Mouse (Mus musculus) ES-Bruce4 (cell line): ENCODE measurements around the gene Racgap1.

Source experiments
- CTCF ChIP-seq: IDR thresholded peaks from one replicate; pipeline ENCODE4 v1.8.1; 2011; ENCODE audit warnings: low read depth, low read length
- EP300 ChIP-seq: IDR thresholded peaks from 2 replicates; pipeline ENCODE4 v1.6.1; 2011; ENCODE audit warnings: low read depth, low read length; ENCODE audit not compliant: insufficient read depth
- POLR2A ChIP-seq: IDR thresholded peaks from one replicate; pipeline ENCODE4 v1.8.1; 2011; ENCODE audit warnings: low read length; ENCODE audit not compliant: insufficient read depth

- no peak for TF ChIP-seq CTCF
- TF ChIP-seq EP300: no peak
- no peak for TF ChIP-seq POLR2A
These were observed 49.7 kb downstream of the Racgap1 start for GRCm38 (mm10) chr15:99601823-99602120.
